Mouse (Mus musculus) small intestine, adult 2 months (tissue): ENCODE results near the gene Slc26a5.

Experiments
- CTCF ChIP-seq: fragments of 200-500 bp; IDR thresholded peaks from 2 replicates; pipeline ENCODE4 v1.5.1; 2012; ENCODE audit warnings: low read depth, mild to moderate bottlenecking, control low read depth, inconsistent platforms, low read length, moderate library complexity, mixed read lengths; ENCODE audit not compliant: insufficient replicate concordance, insufficient read length; ENCODE audit errors: extremely low read depth
- POLR2A ChIP-seq: fragments of 200-500 bp; IDR thresholded peaks from 2 replicates; pipeline ENCODE4 v1.6.1; 2012; ENCODE audit warnings: low read depth, mild to moderate bottlenecking, control low read depth, inconsistent platforms, low read length, moderate library complexity

DNA sequence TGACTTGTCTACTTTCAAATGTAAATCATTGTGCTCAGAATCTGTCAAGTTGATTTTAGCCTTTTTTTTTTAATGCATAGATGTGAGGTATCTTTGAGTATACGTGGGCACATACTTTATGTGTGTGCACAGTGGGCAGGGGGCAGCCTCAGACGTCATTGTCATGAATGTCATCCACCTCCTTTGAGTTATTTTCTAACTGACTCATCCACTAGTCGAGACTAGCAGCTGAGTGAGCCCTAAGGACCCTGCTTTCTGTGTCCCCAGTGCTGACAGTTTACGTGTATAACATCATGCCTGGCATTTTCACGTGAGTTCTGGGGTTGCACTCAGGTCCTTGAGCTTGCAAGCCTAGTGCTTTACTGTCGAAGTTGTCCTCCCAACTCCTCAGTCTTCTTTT lies 35.5 kb upstream of the Slc26a5 start:
- TF ChIP-seq CTCF, result no peak
- TF ChIP-seq POLR2A, result no peak
